Mouse (Mus musculus): ENCODE measurements around the gene Rph3al. TPM values are rescaled to one million over a fixed set of nuclear protein-coding genes. Genes with fewer than 3 reads are reported as not detected.
A peak's percentile ranks its signal among the peaks of the same experiment; 100 is the strongest.

The Rph3al gene
- total RNA-seq, 2 experiments from 2014 or later, result 8.9 to 12.8 TPM

GRCm38 (mm10) chr11:75954896-75955295, 16.7 kb upstream of the Rph3al start:
- no peak for DNase-seq

GRCm38 (mm10) chr11:75951895-75952294, 13.7 kb upstream of the Rph3al start:
- intact Hi-C loops (cut with DNase I), result no loop called here
- DNase-seq, result no peak

More at GRCm38 (mm10) chr11:75954896-75955295, 16.7 kb upstream of the Rph3al start:
- intact Hi-C loops (cut with DNase I), result no loop called here

GRCm38 (mm10) chr11:75950459-75950858, 12.2 kb upstream of the Rph3al start:
- intact Hi-C loops (cut with DNase I), result no loop called here
- no peak for DNase-seq

- intact Hi-C loops (cut with DNase I), result no loop called here
- DNase-seq, result no peak
Measured at GRCm38 (mm10) chr11:75948789-75949188, 10.6 kb upstream of the Rph3al start.

- no peak for DNase-seq
- intact Hi-C loops (cut with DNase I), result no loop called here
Measured at GRCm38 (mm10) chr11:75947223-75947622, 9.0 kb upstream of the Rph3al start.

- intact Hi-C loops (cut with DNase I), result no loop called here
- no peak for DNase-seq
Measured at GRCm38 (mm10) chr11:75945805-75946450, 7.7 kb upstream of the Rph3al start.

- intact Hi-C loops (cut with DNase I), result no loop called here
- peak; percentile 53 to 58 for DNase-seq
Measured at GRCm38 (mm10) chr11:75937370-75937871, 808 bp downstream of the Rph3al start.

- intact Hi-C loops (cut with DNase I), result loop anchor here (2.0 kb wide), 1 partner anchor 23 kb away; no protein-coding TSS in a partner anchor
- peak; percentile 76 to 82 for DNase-seq
Measured at GRCm38 (mm10) chr11:75935819-75936430, 2.3 kb downstream of the Rph3al start.

- intact Hi-C loops (cut with DNase I), result loop anchor here (2.0 kb wide), 1 partner anchor 22 kb away; no protein-coding TSS in a partner anchor
- no peak for DNase-seq
Measured at GRCm38 (mm10) chr11:75934425-75934824, 3.8 kb downstream of the Rph3al start.

GRCm38 (mm10) chr11:75933371-75933770, 4.9 kb downstream of the Rph3al start:
- intact Hi-C loops (cut with DNase I), result no loop called here
- DNase-seq, result no peak

GRCm38 (mm10) chr11:75930911-75931678, 7.1 kb downstream of the Rph3al start:
- DNase-seq, result no peak
- intact Hi-C loops (cut with DNase I), result no loop called here

- intact Hi-C loops (cut with DNase I), result no loop called here
Measured at GRCm38 (mm10) chr11:75930208-75930607, 8.0 kb downstream of the Rph3al start.

GRCm38 (mm10) chr11:75927881-75928280, 10.3 kb downstream of the Rph3al start:
- no peak for DNase-seq

More at GRCm38 (mm10) chr11:75930208-75930607, 8.0 kb downstream of the Rph3al start:
- no peak for DNase-seq

GRCm38 (mm10) chr11:75926431-75927312, 11.6 kb downstream of the Rph3al start:
- intact Hi-C loops (cut with DNase I), result no loop called here

More at GRCm38 (mm10) chr11:75927881-75928280, 10.3 kb downstream of the Rph3al start:
- intact Hi-C loops (cut with DNase I), result no loop called here

GRCm38 (mm10) chr11:75925801-75926200, 12.4 kb downstream of the Rph3al start:
- intact Hi-C loops (cut with DNase I), result no loop called here
- peak in 1 of 2 experiments; percentile 46 for DNase-seq

More at GRCm38 (mm10) chr11:75926431-75927312, 11.6 kb downstream of the Rph3al start:
- peak in 1 of 2 experiments; percentile 24 for DNase-seq

GRCm38 (mm10) chr11:75922741-75923140, 15.5 kb downstream of the Rph3al start:
- no peak for DNase-seq
- intact Hi-C loops (cut with DNase I), result no loop called here

- intact Hi-C loops (cut with DNase I), result no loop called here
- no peak for DNase-seq
Measured at GRCm38 (mm10) chr11:75919139-75919538, 19.1 kb downstream of the Rph3al start.

GRCm38 (mm10) chr11:75917340-75917739, 20.9 kb downstream of the Rph3al start:
- intact Hi-C loops (cut with DNase I), result no loop called here
- DNase-seq, result no peak

GRCm38 (mm10) chr11:75913953-75914352, 24.3 kb downstream of the Rph3al start:
- DNase-seq, result peak; percentile 59 to 73
- intact Hi-C loops (cut with DNase I), result loop anchor here (1.0 to 5.0 kb wide), 5 partner anchors 21 to 253 kb away; no protein-coding TSS in a partner anchor

Measured in heart, postnatal 36 days (tissue).